Mouse (Mus musculus) midbrain, embryonic 14.5 days (tissue): ENCODE results near the gene Bsdc1. TPM values are rescaled to one million over a fixed set of nuclear protein-coding genes. Genes with fewer than 3 reads are reported as not detected.

ENCODE experiments used
- ATAC-seq: fragments of 200-750 bp; cut with Nextera tagmentation; 2 replicates; pipeline ENCODE4 v1.8.0; 2017; ENCODE audit warnings: moderate number of reproducible peaks, moderate library complexity; ENCODE audit not compliant: low FRiP score, low TSS enrichment
- DNase-seq: peaks from one replicate; pipeline ENCODE4 v3.0.0-alpha.2; 2015
- H3K27ac ChIP-seq: fragments of 300-500 bp; sonication (generic); replicated peaks from 2 replicates; pipeline ENCODE4 v1.5.1; 2014; ENCODE audit warnings: mild to moderate bottlenecking, low read depth, low read length, moderate library complexity
- H3K27me3 ChIP-seq: fragments of 300-500 bp; sonication (generic); 2 replicates; pipeline ENCODE4 v1.6.1; 2014; ENCODE audit warnings: low read length, control low read depth, mixed read lengths; ENCODE audit not compliant: control insufficient read depth, insufficient read depth
- H3K36me3 ChIP-seq: fragments of 300-500 bp; sonication (generic); 2 replicates; pipeline ENCODE4 v1.6.1; 2014; ENCODE audit warnings: low read length, control low read depth; ENCODE audit not compliant: control insufficient read depth, insufficient read depth
- H3K4me1 ChIP-seq: fragments of 300-500 bp; sonication (generic); 2 replicates; pipeline ENCODE4 v1.6.1; 2014; ENCODE audit warnings: mild to moderate bottlenecking, antibody characterized with exemption, low read length, control low read depth; ENCODE audit not compliant: control insufficient read depth, insufficient read depth
- H3K4me2 ChIP-seq: fragments of 300-500 bp; sonication (generic); 2 replicates; pipeline ENCODE4 v1.6.1; 2014; ENCODE audit warnings: mild to moderate bottlenecking, low read length, moderate library complexity
- H3K4me3 ChIP-seq: fragments of 300-500 bp; sonication (generic); replicated peaks from 2 replicates; pipeline ENCODE4 v1.5.1; 2014; ENCODE audit warnings: low read depth, low read length
- H3K9ac ChIP-seq: fragments of 300-500 bp; sonication (generic); replicated peaks from 2 replicates; pipeline ENCODE4 v1.6.1; 2014; ENCODE audit warnings: mild to moderate bottlenecking, low read length, moderate library complexity
- H3K9me3 ChIP-seq: fragments of 300-500 bp; sonication (generic); 2 replicates; pipeline ENCODE4 v1.6.1; 2016; ENCODE audit warnings: low read length, control low read depth, mixed read lengths; ENCODE audit not compliant: control insufficient read depth
- WGBS: fragments of 180-500 bp; shearing (Covaris S2); extraction: QIAGEN DNeasy Blood & Tissue Kit; methylation state at CpG from one replicate; pipeline ENCODE4 v1.1.7; 2014; 5-methylcytosine and 5-hydroxymethylcytosine counted together
- polyA plus RNA-seq: library from polyadenylated mRNA; unstranded; fragments of >200 nt; fragmentation: Nextera tagmentation; extraction: Ambion mirVana; gene quantifications from 2 replicates; pipeline ENCODE4 v1.2.1, GENCODE M21; 2014

Gene Bsdc1
- polyA plus RNA-seq, 1 experiment from 2014 or later: 35.7 TPM

GRCm38 (mm10) chr4:129463097-129464059 lies 2.0 kb downstream of the Bsdc1 start:
- no peak overlapping the region for H3K4me2 ChIP-seq
- peaks cover 43% of the 10 kb centered on the region for H3K36me3 ChIP-seq
- no peak for ATAC-seq
- no peaks in the 10 kb centered on the region for H3K9me3 ChIP-seq
- no peak overlapping the region for H3K27ac ChIP-seq
- no peak for DNase-seq
- H3K9ac ChIP-seq: no peak overlapping the region
- H3K27me3 ChIP-seq: no peaks in the 10 kb centered on the region
- 87% methylated on average over 24 of the region's 24 CpGs for WGBS
- H3K4me3 ChIP-seq: no peak overlapping the region
- H3K4me1 ChIP-seq: peaks cover 7% of the 10 kb centered on the region

- no peak overlapping the region for H3K4me2 ChIP-seq
- no peak overlapping the region for H3K27ac ChIP-seq
- no peak overlapping the region for H3K9ac ChIP-seq
- 86% methylated on average over 4 of the region's 4 CpGs for WGBS
- ATAC-seq: no peak
- H3K4me1 ChIP-seq: peaks cover 7% of the 10 kb centered on the region
- no peak for DNase-seq
- no peaks in the 10 kb centered on the region for H3K9me3 ChIP-seq
- no peak overlapping the region for H3K4me3 ChIP-seq
- no peaks in the 10 kb centered on the region for H3K27me3 ChIP-seq
- H3K36me3 ChIP-seq: peaks cover 53% of the 10 kb centered on the region
Observed at GRCm38 (mm10) chr4:129464286-129464815, 3.0 kb downstream of the Bsdc1 start.

- Histone ChIP-seq H3K9me3 (no peaks in the 10 kb centered on the region), H3K27ac (no peak overlapping the region), H3K4me2 (no peak overlapping the region), H3K9ac (no peak overlapping the region), H3K36me3 (peaks cover 88% of the 10 kb centered on the region), H3K27me3 (no peaks in the 10 kb centered on the region), H3K4me3 (no peak overlapping the region), H3K4me1 (no peaks in the 10 kb centered on the region)
- ATAC-seq: no peak
- 92% methylated on average over 11 of the region's 11 CpGs for WGBS
- DNase-seq: no peak
Observed at GRCm38 (mm10) chr4:129476047-129476446, 14.7 kb downstream of the Bsdc1 start.

GRCm38 (mm10) chr4:129479863-129480262 lies 18.5 kb downstream of the Bsdc1 start:
- no peak for DNase-seq
- Histone ChIP-seq H3K4me3 (no peak overlapping the region), H3K4me2 (no peak overlapping the region), H3K27me3 (no peaks in the 10 kb centered on the region), H3K4me1 (no peaks in the 10 kb centered on the region), H3K36me3 (peaks cover 83% of the 10 kb centered on the region), H3K27ac (no peak overlapping the region), H3K9me3 (no peaks in the 10 kb centered on the region), H3K9ac (no peak overlapping the region)
- WGBS: 91% methylated on average over 3 of the region's 3 CpGs
- no peak for ATAC-seq

- no peak overlapping the region for H3K9ac ChIP-seq
- H3K9me3 ChIP-seq: no peaks in the 10 kb centered on the region
- no peak overlapping the region for H3K27ac ChIP-seq
- ATAC-seq: no peak
- H3K4me1 ChIP-seq: no peaks in the 10 kb centered on the region
- DNase-seq: no peak
- no peaks in the 10 kb centered on the region for H3K27me3 ChIP-seq
- no peak overlapping the region for H3K4me3 ChIP-seq
- 92% methylated on average over 1 of the region's 1 CpGs for WGBS
- H3K4me2 ChIP-seq: no peak overlapping the region
- H3K36me3 ChIP-seq: peaks cover 85% of the 10 kb centered on the region
Observed at GRCm38 (mm10) chr4:129481090-129481489, 19.7 kb downstream of the Bsdc1 start.

- ATAC-seq (0 out of 2 replicates have a peak, but pooled peaks have one; percentile 50), DNase-seq (peak; percentile 76)
Observed at GRCm38 (mm10) chr4:129490972-129491880, 29.8 kb downstream of the Bsdc1 start, which contains the start of the genes Tssk3 and Fam229a. Tssk3 (minus strand) TSS chr4:129491022. Fam229a (plus strand) TSS chr4:129491190.

GRCm38 (mm10) chr4:129494681-129495080 lies 33.3 kb downstream of the Bsdc1 start:
- DNase-seq: no peak
- H3K4me3 ChIP-seq: no peak overlapping the region
- H3K4me2 ChIP-seq: no peak overlapping the region
- no peak for ATAC-seq
- no peaks in the 10 kb centered on the region for H3K36me3 ChIP-seq
- 66% methylated on average over 7 of the region's 7 CpGs for WGBS
- no peak overlapping the region for H3K9ac ChIP-seq
- H3K4me1 ChIP-seq: peaks cover 24% of the 10 kb centered on the region
- H3K9me3 ChIP-seq: no peaks in the 10 kb centered on the region
- H3K27ac ChIP-seq: no peak overlapping the region
- H3K27me3 ChIP-seq: peaks cover 22% of the 10 kb centered on the region

More at GRCm38 (mm10) chr4:129490972-129491880, 29.8 kb downstream of the Bsdc1 start, which contains the start of the genes Tssk3 and Fam229a:
- Histone ChIP-seq H3K4me1 (peaks cover 16% of the 10 kb centered on the region; the same call in 1 of the 2 replicates), H3K27ac (no peak within 1 kb of the TSS), H3K27me3 (peaks cover 22% of the 10 kb centered on the region), H3K4me3 (peak within 1 kb of the TSS; percentile 31), H3K36me3 (peaks cover 32% of the 10 kb centered on the region), H3K9me3 (no peaks in the 10 kb centered on the region), H3K9ac (peak within 1 kb of the TSS; percentile 46; the same call in 1 of the 2 replicates), H3K4me2 (peak within 1 kb of the TSS; percentile 63)
- 3% methylated on average over 69 of the region's 70 CpGs for WGBS
